Mouse (Mus musculus): ENCODE data around the gene Cyp4f14. TPM values are rescaled to one million over a fixed set of nuclear protein-coding genes. Genes with fewer than 3 reads are reported as not detected.
"Not testable (repeated sequence)": the region's sequence is repeated elsewhere in the genome, so short reads cannot be mapped to it uniquely, and the experiment has no call there.

Gene Cyp4f14
- polyA plus RNA-seq, 1 experiment, result 541 TPM

DNA sequence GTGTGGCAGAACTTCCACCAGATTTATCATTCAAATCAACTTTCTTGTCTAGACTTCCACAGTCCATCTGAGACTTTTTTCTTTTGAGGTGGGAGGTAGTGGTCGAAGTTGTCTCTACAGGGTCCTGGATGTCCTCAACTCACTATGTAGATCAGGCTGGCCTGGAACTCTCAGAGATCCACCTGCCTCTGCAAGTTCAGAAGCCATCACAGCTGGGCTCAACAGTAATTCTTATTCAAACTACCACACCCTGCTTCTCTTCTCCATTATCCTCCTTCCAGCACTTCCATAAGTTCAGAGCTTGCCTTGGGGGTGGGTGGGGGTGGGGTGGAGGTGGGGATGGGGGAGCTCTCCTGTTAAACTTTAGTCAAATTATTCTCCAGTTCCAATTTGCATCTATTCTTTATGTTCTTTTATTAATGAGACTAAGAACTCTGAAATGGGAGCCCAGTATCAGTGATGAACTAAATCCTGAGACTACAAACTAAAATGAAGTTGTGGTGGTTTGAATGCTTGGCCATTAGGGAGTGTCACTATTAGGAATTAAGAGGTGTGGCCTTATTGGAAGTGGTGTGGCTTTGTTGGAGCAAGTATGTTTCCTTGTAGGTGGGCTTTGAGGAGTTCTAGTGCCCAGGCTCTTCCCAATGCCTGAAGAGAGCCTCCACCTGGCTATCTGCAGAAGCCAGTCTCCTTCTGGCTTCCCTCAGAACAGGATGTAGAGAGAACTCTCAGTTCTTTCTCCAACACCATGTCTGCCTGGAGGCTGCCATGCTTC is 15.2 kb downstream of the Cyp4f14 start:
- no peak for DNase-seq (ENCODE audit: low read depth, low spot score)

DNA sequence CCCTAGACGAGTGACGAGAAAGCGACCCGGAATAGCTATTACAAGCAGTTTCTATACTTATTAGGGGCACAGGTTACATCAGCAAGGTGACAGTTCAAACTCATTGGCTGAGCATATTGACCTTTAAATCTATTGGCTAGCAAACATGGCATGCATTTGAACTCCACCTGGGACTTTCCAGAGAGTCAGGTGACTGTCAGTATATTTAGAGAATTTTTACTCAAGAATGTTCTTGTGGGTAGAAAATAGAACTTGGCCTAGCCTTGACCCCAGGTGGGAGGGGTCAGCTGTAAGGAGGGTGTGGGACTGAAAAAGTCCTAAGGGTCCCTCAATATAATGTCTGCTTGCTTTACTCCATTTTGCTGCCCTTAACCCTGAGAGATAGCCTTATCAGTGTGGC is 21.7 kb downstream of the Cyp4f14 start:
- no peak for DNase-seq (ENCODE audit: low read depth, low spot score)
- WGBS, result 80% methylated on average over 4 of the region's 4 CpGs

More for the DNA sequence above, 15.2 kb downstream of the Cyp4f14 start:
- 73% methylated on average over 1 of the region's 1 CpGs for WGBS

DNA sequence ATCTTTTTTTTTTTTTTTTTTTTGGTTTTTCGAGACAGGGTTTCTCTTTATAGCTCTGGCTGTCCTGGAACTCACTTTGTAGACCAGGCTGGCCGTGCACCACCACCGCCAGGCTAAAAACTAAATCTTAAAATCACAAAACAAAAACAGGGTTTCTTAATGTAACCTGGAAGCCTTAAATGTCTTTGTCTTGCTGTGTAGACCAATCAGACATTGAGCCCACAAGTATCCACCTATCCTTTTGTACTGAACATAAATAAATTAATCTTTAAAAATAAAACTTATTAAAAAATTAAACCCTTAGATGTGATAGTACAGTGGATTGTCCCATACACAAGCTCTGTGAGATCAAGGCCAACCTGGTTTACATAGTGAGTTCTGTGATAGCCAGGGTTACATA is 23.2 kb downstream of the Cyp4f14 start:
- WGBS, result 88% methylated on average over 3 of the region's 3 CpGs
- DNase-seq (ENCODE audit: low read depth, low spot score), result no peak

DNA sequence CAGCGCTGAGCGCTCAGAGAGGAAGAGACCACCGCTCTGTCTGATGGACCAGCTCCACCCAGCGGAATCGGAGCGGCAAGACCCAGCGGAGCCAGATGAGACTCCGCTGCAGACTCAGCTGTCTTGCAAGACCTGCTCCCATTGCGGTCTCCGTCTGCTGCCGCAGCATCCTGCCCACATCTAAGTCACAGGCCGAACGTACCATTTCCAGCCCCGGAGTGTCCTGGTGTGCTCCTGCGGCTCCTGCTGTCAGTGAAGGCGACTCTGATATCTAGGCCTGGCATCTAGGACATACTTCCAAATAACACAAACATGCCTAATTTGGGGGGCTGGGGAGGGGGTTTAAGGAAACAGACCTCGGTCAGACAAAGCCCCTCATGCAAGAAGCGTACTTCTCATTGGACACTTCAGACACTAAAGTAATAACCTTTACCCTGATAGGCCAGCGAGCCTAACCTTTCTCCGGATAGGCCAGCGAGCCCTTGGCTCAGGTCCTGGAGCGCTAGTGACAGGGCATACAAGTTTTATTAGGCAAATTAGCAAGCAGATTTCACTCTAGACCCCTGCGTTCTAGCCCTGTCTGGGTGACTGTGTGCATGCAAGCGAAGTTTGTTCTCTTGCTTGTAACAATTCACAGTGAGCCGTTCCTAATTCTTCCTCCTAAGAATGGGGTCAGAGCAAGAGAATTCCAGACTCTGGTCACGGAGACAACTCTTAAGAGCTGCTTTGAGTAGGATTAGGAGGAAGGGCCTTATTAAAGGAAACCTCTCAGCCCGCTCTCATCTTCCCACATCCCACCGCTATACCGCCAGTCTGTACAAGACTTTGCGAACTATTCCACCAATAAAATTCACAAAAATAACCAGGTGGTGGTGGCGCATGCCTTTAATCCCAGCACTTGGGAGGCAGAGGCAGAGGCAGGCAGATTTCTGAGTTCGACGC is 25.6 kb downstream of the Cyp4f14 start, which contains the start of gene Zfp870:
TSS of gene Zfp870 (minus strand) at position 404 of the 942 bp plus-strand sequence.
- 10% methylated on average over 33 of the region's 33 CpGs for WGBS
- DNase-seq (ENCODE audit: low read depth, low spot score), result peak; percentile 86

DNA sequence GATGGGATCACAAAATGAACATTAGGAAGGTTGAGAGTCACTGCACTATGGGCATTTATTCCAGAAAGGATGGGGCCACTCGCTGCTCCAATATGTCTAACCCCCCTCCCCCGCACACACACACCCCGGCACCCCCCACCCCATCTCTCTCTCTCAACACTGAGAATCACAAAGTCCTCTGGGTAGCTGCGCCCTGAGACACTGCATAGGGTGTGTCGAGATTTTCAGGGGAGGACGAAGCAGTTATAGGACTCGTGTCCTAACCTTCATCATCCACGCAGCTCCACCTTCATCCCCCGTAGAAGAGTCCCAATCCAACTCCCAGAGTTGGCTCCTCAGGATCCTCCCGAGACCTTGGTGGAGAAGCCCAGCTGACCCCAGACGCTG is 26.3 kb downstream of the Cyp4f14 start:
- no peak for DNase-seq (ENCODE audit: low read depth, low spot score)
- WGBS, result 3% methylated on average over 11 of the region's 11 CpGs

DNA sequence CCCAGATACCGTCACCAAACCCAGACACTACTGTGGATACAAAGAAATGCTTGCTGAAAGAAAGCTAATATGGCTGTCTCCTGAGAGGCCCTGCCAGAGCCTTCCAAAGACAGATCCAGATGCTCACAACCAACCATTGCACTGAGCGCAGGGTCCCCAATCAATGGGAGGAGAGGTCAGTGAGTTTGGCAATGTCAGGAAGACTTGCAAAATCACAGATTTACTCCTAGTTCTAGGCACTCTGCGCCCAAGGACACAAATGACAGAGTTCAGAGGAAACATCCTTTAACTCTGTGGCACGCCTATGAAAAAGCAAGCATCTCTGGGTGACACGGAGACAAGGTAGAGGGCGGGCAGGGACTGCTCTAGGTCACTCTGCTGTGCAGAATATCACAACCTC is 27.5 kb downstream of the Cyp4f14 start:
- 86% methylated on average over 6 of the region's 6 CpGs for WGBS
- no peak for DNase-seq (ENCODE audit: low read depth, low spot score)

DNA sequence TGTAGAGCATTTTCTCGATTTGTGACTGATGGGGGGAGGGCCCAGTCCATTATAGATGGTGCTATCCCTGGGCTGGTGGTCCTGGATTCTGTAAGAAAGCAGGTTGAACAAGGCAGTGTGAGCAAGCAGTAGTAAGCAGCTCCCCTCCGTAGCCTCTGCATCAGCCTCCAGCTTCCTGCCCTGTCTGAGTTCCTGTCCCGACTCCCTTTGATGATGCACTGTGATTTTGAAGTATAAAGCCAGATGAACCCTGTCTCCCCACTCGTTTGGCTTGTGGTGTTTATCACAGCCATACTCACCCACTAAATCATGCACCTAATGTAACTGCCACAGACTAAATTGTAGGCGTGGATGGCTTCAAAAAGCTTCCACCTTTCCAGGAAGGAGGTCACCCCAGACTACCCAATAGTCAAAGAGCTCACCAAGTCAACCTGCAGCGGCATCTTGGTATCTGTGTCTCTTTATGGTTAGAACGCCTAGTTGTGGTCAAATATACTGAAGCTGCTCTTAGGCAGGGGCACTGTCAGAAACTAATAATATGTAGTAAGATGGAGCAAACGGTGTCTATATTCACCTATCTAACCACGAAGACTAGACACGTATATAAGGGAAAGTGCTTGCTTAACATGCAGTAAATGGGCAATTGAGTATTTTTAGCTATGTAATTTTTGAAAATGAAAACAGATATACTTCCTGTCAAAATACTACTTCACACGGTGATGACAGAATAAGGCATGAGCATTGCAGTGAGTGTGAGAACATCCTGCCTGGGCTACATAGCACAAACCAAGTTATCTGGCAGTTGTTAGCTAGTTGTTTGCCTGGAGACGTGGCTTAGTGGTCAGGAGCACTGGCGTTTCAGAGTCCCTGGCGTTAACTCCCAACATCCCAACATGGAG is 36.6 kb downstream of the Cyp4f14 start:
- DNase-seq (ENCODE audit: low read depth, low spot score), result no peak
- 88% methylated on average over 14 of the region's 14 CpGs for WGBS

DNA sequence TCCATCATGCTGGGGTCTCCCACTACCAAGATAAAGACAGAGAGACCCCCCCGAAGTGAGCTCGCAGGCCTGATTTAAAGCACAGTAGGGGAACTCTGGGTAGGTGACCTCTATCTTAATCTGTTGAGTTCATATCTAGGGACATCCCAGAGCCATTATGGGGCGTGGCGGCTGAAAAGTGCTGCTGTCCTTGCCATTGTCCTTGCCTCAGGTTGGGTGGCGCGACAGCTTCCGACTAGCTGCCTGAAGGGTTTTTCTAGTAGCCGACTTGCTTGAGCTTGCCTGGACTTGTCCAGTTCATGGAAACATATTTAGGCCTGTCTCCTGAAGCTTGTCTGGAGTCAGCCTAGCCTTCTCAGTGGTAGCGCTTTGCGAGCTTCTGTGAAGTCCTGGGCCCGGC is 38.4 kb downstream of the Cyp4f14 start:
- 42% methylated on average over 11 of the region's 11 CpGs for WGBS
- DNase-seq (ENCODE audit: low read depth, low spot score), result no peak

DNA sequence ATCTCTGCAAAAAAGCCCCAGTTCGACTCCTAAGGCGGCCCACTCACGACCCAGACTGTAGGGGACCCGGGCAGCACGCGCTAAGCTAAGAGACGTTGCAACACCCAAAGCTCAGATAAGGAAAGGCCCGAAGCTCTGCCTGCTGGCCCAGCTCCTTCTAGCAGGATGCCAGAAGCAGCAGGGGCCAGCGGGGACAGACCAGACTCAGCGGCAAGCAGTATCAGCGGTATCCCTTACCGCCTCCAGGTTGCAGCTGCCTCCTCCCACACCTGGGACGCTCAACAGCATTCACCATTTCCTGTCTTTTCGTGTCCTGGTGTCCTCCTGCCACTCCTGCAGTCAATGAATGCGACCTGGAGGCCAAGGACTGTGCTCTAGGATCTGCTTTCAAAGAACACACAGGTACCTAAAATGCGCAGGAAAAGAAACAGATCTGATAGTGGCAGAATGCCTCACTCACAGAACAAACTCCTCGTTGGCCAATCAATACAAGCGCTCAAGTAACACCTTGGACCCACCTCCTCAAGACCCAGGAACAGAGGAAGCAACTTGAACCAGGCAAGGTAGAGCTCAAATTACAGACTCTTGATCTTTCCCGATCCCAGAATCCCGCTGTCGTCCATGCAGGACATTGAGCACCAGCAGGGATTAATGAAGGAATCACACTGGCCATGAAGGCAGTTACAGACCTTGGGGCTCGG is 39.5 kb downstream of the Cyp4f14 start:
- no peak for DNase-seq (ENCODE audit: low read depth, low spot score)
- WGBS, result 4% methylated on average over 22 of the region's 22 CpGs

DNA sequence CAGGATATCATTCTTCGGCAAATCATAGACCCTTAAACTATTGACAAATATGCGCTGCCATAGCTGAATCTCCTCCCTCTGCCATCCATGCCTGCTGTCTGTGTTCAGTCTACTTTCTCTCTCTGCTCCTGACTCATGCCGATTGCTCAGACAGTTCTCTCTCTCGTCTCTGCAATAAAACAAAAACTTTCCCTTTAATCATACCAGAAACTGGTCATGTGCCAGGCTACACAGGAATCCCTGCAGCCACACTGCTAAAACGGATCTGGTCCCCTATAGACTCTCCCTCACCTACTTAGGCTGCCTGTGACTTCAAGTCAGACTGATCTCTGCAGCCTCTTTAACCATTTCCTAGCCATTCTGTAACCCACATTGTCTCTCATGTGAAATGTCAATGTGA is 44.4 kb downstream of the Cyp4f14 start:
- no peak for DNase-seq (ENCODE audit: low read depth, low spot score)
- 35% methylated on average over 5 of the region's 5 CpGs for WGBS

DNA sequence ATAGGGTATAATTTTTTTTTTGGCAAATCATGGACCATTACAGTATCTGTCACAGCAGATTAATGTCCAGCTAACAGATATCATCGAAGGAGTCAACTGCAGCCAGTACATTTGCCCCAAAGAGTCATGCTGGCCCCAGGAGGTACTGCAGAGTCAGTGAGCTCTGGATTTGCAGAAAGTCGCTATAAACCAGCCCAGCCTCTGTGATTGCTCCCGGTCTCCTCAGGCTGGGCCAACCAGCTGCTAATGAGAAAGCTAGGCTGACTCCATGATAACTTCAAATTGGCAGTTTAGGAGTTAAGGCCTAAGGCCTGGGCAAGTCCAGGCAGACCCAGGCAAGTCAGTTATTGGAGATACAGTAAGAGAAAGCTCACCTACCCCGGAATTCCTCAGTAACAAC is 45.1 kb downstream of the Cyp4f14 start:
- no peak for DNase-seq (ENCODE audit: low read depth, low spot score)
- 81% methylated on average over 4 of the region's 4 CpGs for WGBS

DNA sequence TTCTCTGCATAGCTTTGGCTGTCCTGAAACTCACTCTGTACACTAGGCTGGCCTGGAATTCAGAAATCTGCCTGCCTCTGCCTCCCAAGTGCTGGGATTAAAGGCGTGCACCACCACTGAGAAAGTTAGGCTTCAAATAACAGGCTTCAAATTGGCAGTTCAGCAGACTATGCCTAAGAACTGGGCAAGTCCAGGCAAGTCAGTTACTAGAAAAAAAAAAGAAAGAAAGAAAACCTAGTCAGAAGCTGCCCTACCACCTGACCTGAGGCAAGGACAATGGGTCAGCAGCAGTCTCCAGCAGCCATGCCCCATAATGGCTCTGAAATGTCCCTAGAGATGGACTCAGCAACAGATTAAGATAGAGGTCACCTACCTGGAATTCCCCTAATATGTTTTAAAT is 45.7 kb downstream of the Cyp4f14 start:
- no peak for DNase-seq (ENCODE audit: low read depth, low spot score)
- WGBS, result 96% methylated on average over 1 of the region's 1 CpGs

DNA sequence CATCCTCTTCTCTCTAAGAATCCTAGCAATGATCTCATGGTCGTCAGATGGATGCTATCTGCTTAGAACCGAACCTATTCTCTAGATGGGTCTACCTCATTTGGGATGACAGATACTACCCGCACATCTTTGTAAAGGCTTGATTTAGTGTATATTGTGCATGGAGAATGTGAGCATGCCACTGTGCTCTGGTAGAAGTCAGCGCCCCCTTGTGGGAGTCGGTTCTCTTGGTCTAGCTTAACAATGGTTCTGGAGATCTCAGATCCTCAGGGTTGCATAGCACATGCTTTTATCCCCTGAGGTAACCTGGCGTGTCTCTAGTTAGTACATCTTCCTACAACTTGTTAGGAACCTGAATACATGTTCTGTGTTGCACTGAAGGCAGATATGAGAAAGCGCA is 49.9 kb downstream of the Cyp4f14 start:
- WGBS, result 66% methylated on average over 5 of the region's 7 CpGs
- DNase-seq (ENCODE audit: low read depth, low spot score), result not testable (repeated sequence)

DNA sequence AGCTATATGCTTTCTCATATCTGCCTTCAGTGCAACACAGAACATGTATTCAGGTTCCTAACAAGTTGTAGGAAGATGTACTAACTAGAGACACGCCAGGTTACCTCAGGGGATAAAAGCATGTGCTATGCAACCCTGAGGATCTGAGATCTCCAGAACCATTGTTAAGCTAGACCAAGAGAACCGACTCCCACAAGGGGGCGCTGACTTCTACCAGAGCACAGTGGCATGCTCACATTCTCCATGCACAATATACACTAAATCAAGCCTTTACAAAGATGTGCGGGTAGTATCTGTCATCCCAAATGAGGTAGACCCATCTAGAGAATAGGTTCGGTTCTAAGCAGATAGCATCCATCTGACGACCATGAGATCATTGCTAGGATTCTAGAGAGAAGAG is 60.4 kb downstream of the Cyp4f14 start:
- not testable (repeated sequence) for DNase-seq (ENCODE audit: low read depth, low spot score)
- 47% methylated on average over 4 of the region's 6 CpGs for WGBS

Other genes starting within 250 kb of the Cyp4f14 start
- 0.31 and 0.45 TPM in 2 replicates for gene Cyp4f15, start 231.7 kb downstream of the Cyp4f14 start, polyA plus RNA-seq (2012; rRNA removed)
- gene Zfp871, start 129.1 kb downstream of the Cyp4f14 start, polyA plus RNA-seq (2012; rRNA removed), result 5.3 and 9.4 TPM in 2 replicates
- 0.07 and 0.15 TPM in 2 replicates for gene Zfp811, start 107.4 kb downstream of the Cyp4f14 start, polyA plus RNA-seq (2012; rRNA removed)
- gene Zfp799, start 87.1 kb downstream of the Cyp4f14 start, polyA plus RNA-seq (2012; rRNA removed), result 2.2 and 5.2 TPM in 2 replicates
- gene Zfp870, start 25.7 kb downstream of the Cyp4f14 start, polyA plus RNA-seq (2012; rRNA removed), result 1.1 and 1.2 TPM in 2 replicates
- 60.1 and 94.9 TPM in 2 replicates for gene Cyp4f13, start 30.1 kb upstream of the Cyp4f14 start, polyA plus RNA-seq (2012; rRNA removed)
- 1.7 and 2.0 TPM in 2 replicates for gene Zfp472, start 48.5 kb upstream of the Cyp4f14 start, polyA plus RNA-seq (2012; rRNA removed)
- 2.2 and 3.0 TPM in 2 replicates for gene Zfp952, start 75.8 kb upstream of the Cyp4f14 start, polyA plus RNA-seq (2012; rRNA removed)
- gene Zfp763, start 116.1 kb upstream of the Cyp4f14 start, polyA plus RNA-seq (2012; rRNA removed), result 0.42 and 0.75 TPM in 2 replicates
- gene 4921501E09Rik, start 150.7 kb upstream of the Cyp4f14 start, polyA plus RNA-seq (2012; rRNA removed), result not detected in 2 replicates
- gene Zfp563, start 172.0 kb upstream of the Cyp4f14 start, polyA plus RNA-seq (2012; rRNA removed), result 1.1 and 1.4 TPM in 2 replicates
- gene Morc2b, start 222.3 kb upstream of the Cyp4f14 start, polyA plus RNA-seq (2012; rRNA removed), result not detected in 2 replicates

Data from large intestine, adult 2 months (tissue).